Mouse (Mus musculus) olfactory bulb, adult 2 months (tissue): ENCODE measurements at regions not wholly inside any gene's neighbourhood (a gene's known extent, or its start where the extent isn't known, plus 50 kb on each side); places are given as distances from the start of the nearest gene placed in this dataset.
"Not testable (repeated sequence)": the region's sequence is repeated elsewhere in the genome, so short reads cannot be mapped to it uniquely, and the experiment has no call there.

Source experiments
- H3K27ac ChIP-seq: fragments of 200-500 bp; 2 replicates; pipeline ENCODE4 v1.5.1; 2012; ENCODE audit warnings: low read depth, low read length; ENCODE audit not compliant: insufficient read depth
- H3K4me1 ChIP-seq: fragments of 200-500 bp; 2 replicates; pipeline ENCODE4 v1.6.1; 2012; ENCODE audit warnings: low read length; ENCODE audit not compliant: control insufficient read depth, insufficient read depth
- H3K4me3 ChIP-seq: fragments of 200-500 bp; 2 replicates; pipeline ENCODE4 v1.5.1; 2012; ENCODE audit warnings: mild to moderate bottlenecking, low read depth, low read length, moderate library complexity; ENCODE audit not compliant: insufficient read depth
- CTCF ChIP-seq: fragments of 200-500 bp; IDR thresholded peaks from 2 replicates; pipeline ENCODE4 v1.5.1; 2012; ENCODE audit warnings: low read depth, mild to moderate bottlenecking, low read length, moderate library complexity; ENCODE audit not compliant: insufficient read depth
- POLR2A ChIP-seq: fragments of 200-500 bp; IDR thresholded peaks from 2 replicates; pipeline ENCODE4 v1.6.1; 2012; ENCODE audit warnings: mild to moderate bottlenecking, low read depth, low read length, moderate library complexity; ENCODE audit not compliant: insufficient read depth
- WGBS: fragments of 180-500 bp; shearing (Covaris S2); methylation state at CpG from one replicate; pipeline ENCODE4 v1.1.7; 2018; 5-methylcytosine and 5-hydroxymethylcytosine counted together

- Histone ChIP-seq H3K4me3 (no peak overlapping the region), H3K4me1 (peaks cover 14% of the 10 kb centered on the region), H3K27ac (peak overlapping the region; percentile 7; the same call in 1 of the 2 replicates)
- 64% methylated on average over 15 of the region's 15 CpGs for WGBS
- TF ChIP-seq CTCF, result no peak
- no peak for TF ChIP-seq POLR2A
Observed at GRCm38 (mm10) chr3:138643951-138644285, 98.1 kb upstream of the Tspan5 start.

GRCm38 (mm10) chr3:138644286-138644951 is 97.6 kb upstream of the Tspan5 start:
- 18% methylated on average over 19 of the region's 19 CpGs for WGBS
- no peak overlapping the region for H3K4me3 ChIP-seq
- H3K4me1 ChIP-seq, result peaks cover 14% of the 10 kb centered on the region
- TF ChIP-seq CTCF, result no peak
- no peak for TF ChIP-seq POLR2A
- peak overlapping the region; percentile 51; the same call in 1 of the 2 replicates for H3K27ac ChIP-seq

- 13% methylated on average over 3 of the region's 3 CpGs for WGBS
- Histone ChIP-seq H3K4me1 (peaks cover 14% of the 10 kb centered on the region), H3K27ac (peak overlapping the region; percentile 40; the same call in 1 of the 2 replicates), H3K4me3 (no peak overlapping the region)
- no peak for TF ChIP-seq CTCF
- no peak for TF ChIP-seq POLR2A
Observed at GRCm38 (mm10) chr3:138645320-138645719, 96.7 kb upstream of the Tspan5 start.

GRCm38 (mm10) chr3:138649699-138650098 is 92.3 kb upstream of the Tspan5 start:
- WGBS, result 94% methylated on average over 6 of the region's 6 CpGs

DNA sequence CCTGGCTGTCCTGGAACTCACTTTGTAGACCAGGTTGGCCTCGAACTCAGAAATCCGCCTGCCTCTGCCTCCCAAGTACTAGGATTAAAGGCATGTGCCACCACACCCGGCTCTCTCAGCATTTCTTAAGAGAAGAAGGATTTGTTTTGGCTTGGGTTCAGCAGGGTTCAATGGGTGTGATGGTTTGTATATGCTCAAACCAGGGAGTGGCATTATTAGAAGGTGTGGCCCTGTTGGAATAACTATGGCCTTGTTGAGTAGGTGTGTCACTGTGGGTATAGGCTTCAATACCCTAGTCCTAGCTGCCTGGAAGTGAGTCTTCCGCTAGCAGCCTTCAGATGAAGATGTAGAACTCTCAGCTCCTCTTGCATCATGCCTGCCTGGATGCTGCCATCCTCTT is 91.3 kb upstream of the Tspan5 start:
- H3K4me1 ChIP-seq, H3K27ac ChIP-seq, H3K4me3 ChIP-seq: not testable (repeated sequence)
- WGBS, result 97% methylated on average over 4 of the region's 4 CpGs

More at GRCm38 (mm10) chr3:138649699-138650098, 92.3 kb upstream of the Tspan5 start:
- Histone ChIP-seq H3K4me1 (peaks cover 10% of the 10 kb centered on the region), H3K27ac (no peak overlapping the region), H3K4me3 (no peak overlapping the region)
- TF ChIP-seq POLR2A (no peak), CTCF (no peak)

- WGBS, result 83% methylated on average over 12 of the region's 12 CpGs
- H3K27ac ChIP-seq, result no peak overlapping the region
- peaks cover 6% of the 10 kb centered on the region; the same call in 1 of the 2 replicates for H3K4me1 ChIP-seq
- TF ChIP-seq CTCF, result no peak
- no peak for TF ChIP-seq POLR2A
- H3K4me3 ChIP-seq, result no peak overlapping the region
Observed at GRCm38 (mm10) chr3:138651361-138652205, 90.4 kb upstream of the Tspan5 start.

DNA sequence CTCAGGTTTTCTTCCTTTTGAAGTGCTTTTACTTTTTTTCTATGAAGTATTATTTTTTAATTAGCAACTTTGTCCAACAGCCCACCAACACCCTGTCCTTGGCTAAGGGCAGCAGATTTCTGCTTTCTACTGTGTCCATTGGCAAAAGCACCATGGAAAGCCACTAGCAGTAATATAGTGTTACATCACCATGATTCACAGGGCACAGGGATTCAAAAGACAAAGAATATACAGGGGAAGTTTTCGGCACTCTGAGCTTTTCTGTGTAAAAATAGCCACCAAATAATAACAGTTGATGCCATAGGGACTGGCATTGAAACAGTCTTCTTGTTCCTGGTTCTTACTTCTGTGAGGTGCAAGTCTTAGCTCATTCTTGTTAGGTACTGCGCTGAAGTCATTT is 89.8 kb upstream of the Tspan5 start:
- H3K4me3 ChIP-seq, result no peak overlapping the region
- TF ChIP-seq CTCF, result no peak
- TF ChIP-seq POLR2A, result no peak
- 64% methylated on average over 2 of the region's 2 CpGs for WGBS
- H3K4me1 ChIP-seq, result peaks cover 6% of the 10 kb centered on the region; the same call in 1 of the 2 replicates
- H3K27ac ChIP-seq, result no peak overlapping the region

DNA sequence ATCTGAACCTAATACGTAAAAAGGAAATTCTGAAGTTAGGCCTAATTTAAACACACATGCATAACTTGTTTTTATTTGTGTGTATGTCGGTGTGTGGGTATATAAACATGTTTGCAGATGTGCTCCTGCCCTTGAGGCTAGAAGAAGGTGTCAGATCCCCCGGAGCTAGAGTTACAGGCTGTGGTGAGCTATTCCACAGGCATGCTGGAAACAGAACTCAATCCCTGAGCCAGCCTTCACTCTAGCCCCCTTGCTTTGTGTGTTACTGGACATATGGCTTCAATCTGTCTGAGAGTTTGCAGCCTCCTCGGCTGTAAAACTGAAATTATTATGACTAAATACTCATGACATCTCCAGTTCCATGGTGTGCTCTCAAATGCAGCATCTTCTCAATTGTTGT is 89.3 kb upstream of the Tspan5 start:
- WGBS, result 89% methylated on average over 4 of the region's 4 CpGs
- Histone ChIP-seq H3K27ac (no peak overlapping the region), H3K4me3 (no peak overlapping the region), H3K4me1 (peaks cover 6% of the 10 kb centered on the region; the same call in 1 of the 2 replicates)
- TF ChIP-seq CTCF (no peak), POLR2A (no peak)

DNA sequence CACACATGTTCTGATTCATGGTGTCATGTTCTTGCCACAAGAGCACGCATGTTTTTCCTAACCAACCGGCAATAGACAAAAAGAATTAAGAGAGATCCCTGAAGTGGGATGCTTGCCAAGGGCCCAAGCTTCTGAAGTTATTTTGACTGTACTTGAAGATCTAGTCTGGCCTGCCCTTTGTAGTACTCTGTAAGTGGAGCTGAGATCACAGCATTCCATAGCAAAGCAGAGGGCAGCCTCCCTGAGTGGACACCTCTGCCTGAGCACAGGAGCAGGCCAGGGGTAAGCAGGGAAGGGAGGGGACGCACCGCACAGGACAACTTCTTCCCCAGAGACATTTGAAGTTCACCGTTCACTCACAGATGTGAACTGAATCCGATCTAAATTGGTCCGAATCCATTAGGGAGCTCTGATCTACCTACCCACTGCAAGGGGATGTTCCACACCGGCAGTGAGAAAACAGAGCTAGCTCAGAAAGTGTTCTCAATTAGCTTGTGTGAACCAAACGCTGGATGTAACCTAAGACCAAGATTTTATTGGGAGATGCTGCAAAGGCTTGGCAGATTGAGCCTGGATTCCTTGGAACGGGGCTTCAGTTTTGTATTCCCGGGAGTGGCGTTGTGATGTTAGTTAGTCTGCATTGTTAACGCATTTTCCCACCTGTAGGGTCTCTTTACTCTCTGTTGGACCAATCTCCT is 88.3 kb upstream of the Tspan5 start:
- peaks cover 6% of the 10 kb centered on the region; the same call in 1 of the 2 replicates for H3K4me1 ChIP-seq
- 89% methylated on average over 13 of the region's 13 CpGs for WGBS
- no peak overlapping the region for H3K27ac ChIP-seq
- TF ChIP-seq CTCF (no peak), POLR2A (no peak)
- H3K4me3 ChIP-seq, result no peak overlapping the region
